Mouse (Mus musculus): ENCODE measurements at regions not wholly inside any gene's neighbourhood (a gene's known extent, or its start where the extent isn't known, plus 50 kb on each side); places are given as distances from the start of the nearest gene placed in this dataset.

DNA sequence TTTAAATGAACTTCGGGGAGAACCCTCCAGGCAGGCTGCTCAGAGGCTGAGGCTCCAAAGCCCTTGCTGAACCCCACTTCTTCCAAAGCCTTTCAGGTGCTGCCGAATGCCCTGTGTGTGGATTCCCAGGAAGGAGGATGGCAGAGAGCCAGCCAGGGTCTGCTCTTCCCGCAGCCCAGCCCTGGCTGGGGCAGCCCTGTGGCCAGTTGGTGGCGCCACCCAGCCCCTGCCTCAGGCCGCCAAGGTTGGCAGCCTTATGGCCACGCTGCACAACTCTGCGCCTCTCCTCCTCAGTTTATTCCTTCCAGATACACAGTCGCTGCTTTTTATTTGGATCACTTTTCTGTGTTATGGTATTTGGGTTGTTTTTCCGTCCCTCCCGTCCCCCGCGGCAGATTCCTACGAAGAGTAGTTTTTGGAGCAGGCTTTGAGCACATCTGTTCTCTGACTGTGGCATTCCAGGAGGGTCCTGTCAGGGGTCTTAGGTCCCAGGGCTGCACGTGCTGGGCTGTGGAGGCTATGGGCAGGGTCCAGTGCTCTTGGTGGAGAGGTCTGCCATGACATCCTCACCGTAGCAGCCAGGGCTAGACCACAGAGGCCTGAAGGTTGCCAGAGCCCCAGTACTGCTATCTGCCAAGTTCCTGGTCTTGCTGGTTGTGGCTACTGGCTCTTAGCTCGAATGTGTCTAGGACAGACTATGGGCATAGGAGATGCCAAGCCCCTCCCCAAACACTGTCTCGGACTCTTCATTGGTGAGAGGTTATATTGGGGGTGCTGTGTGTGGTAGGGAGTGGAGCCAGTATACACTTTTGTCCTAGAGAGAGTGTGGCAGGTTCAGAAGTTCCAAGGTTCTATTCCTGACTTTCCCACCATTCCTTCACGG lies 101.5 kb upstream of the Vps8 start:
- DNase-seq = peak; percentile 91

DNA sequence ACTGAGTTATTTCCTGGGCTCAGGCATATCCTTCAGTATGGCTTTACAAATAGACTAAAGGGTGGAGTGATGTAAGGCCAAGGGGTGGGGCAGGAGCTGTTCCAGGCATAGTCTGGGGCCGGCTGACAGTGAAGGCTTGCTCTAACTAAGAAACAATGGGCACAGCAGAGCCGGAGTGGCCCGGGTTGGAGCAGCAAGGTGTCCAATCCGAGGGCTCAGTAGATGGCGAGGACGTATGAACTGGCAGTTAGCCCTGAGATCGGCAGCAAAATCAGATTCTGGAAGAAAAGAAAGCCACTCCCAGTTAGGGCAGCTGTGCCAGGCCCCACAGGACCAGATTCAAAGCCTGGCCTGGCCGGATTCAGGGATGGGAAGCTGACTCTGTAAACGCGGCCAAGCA lies 100.5 kb upstream of the Vps8 start:
- peak; percentile 93 for DNase-seq

DNA sequence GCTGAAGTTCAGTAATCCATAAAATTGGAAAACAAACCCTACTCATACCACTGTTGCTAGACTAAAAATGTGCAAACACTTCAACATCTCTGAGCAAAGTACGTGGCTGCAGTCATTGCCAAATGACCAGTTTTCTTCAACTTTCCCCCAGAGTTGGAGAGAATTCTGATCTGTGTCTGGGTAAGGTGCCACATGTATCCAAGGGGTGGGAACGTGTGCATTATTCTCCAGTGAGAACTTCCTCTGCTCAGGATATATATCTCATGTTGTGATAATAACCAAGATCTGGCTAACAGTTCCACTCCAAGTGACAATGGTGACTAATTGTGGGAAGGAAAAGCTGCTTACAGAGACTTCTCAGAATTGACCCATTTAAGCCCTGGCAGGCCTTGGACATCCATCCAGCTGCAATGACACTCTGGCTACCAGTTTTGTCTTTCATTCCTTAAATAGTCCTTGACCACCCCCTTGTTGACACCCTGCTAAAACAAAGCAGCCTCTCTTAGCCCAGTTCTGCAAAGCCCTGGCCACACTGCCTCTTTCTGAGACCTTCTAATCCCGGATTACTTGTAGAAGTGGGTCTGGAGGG lies 99.4 kb upstream of the Vps8 start:
- no peak for DNase-seq

DNA sequence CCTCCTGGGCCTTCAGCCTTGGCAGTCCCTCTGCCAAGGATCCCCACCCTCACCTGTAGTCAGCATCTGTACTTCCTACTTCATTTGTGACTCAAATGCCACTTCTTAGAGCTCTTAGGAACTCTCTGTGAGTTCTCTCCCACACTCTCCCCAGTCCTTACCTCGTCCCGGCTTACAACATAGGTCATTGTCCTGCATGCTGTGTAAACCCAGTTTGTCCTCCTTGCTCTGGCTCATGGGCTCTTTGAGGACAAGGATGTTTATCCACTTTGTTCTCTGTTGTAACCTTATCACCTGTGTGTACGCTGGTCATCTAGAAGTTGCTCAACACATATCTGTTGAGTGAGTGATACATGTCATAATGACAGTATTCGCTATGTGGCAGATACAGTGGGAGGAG lies 94.9 kb upstream of the Vps8 start:
- DNase-seq = no peak

DNA sequence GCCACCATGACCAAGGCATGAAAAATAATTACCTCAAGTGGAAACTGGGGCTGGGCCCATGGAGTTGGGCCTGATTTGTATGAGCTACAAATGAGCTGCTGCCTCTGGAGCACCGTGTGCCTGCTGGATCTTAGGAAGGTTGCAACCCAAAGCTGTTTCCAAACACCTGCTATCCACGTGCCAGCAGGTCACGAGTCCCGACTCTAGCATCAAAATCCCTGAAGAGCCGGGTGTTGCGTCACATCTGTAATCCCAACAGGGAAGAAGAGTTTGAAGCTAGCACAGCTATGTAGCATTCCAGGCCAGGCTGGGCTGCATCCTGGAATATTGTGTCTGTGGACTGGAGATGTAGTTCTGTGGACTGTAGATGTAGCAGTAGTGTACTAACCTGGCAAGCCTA lies 93.7 kb upstream of the Vps8 start:
- no peak for DNase-seq

DNA sequence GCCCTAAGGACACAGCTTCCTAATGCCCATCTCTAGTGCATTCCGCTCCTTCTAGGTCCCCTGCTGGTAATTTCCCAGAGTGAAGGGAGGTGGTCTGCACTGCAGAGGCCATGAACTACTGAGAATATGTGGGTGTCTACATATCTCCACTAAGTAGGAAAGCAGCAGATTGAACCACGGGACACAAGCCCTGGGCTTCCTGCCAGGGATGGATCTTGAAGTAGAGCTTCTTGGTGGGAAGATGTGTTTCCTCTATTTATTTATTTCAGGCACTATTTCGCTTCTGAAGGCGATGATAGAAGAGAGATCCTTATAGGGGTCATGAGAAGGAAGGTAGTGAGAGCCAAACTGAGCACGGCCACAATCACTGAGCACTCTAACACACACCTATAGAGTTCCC lies 91.7 kb upstream of the Vps8 start:
- no peak for DNase-seq

DNA sequence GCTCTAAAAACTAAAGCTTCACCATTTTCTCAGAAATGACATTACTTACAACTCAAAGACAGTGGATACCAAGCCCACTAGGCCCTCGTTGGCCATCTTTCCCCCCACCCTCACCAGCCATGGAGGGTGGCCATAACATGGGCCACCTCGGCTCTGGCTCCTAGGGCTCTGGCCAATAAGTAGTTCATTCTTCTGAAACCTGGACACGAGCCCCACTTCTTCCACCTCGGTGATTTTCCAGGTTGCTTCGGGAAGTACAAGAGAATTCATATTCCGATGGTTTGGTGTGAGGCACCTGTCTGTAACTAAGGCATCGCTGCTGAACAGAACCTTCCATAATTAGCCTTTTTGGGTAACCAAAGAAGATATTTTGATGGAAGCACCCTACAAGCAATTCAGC lies 90.5 kb upstream of the Vps8 start:
- no peak for DNase-seq

DNA sequence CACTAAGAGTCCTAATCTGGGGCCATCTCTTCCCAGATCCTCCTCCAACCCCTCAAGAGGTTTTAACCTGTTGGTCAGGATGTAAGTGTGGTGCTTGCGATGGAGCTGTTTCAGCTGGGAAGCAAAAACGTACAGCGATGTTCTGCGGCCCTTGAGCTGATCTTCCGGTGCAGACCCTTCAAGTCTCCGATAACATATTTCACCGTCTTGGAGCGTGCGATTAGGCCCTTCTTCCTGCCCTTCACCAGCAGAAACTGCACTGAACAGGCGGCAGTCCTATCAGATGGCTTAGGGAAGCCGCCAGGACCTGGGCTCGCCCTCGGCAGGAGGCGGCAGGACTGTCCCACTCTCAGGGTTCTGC lies 90.1 kb upstream of the Vps8 start:
- no peak for DNase-seq

DNA sequence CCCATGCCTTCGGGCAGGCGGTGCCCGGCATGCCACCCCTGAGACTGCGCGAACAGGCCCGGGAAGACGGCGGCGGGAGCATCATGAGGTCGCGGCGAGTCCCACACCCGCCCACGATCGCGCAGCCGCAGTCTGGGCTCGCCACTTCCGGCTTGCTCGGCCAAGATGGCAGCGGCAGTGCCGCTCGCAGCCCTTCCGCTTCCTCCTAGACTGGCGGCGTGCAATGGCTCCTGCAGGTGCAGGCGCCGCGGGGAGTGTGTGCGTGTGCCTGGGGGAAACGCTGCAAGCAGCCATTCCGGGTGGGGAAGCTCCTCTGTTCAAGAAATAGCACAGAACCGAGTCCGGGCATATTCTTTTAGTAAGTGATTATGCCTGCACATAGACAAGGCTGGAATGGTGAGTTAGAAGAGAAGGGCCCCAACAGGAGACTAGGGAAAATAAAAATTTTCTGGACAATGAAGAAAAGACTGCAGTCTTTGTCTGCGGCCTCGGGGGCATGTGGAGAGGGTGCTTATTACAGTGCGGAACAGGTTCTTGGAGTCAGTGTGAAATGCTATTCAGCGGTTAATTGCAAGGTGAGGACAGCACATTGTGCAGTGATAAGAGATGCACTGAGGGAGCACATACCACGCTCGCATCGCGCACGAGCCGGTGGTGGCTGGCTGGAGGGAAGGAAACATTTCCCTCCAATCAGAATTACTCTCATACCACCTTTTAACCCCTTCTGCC lies 89.5 kb upstream of the Vps8 start:
- peak; percentile 99 for DNase-seq

DNA sequence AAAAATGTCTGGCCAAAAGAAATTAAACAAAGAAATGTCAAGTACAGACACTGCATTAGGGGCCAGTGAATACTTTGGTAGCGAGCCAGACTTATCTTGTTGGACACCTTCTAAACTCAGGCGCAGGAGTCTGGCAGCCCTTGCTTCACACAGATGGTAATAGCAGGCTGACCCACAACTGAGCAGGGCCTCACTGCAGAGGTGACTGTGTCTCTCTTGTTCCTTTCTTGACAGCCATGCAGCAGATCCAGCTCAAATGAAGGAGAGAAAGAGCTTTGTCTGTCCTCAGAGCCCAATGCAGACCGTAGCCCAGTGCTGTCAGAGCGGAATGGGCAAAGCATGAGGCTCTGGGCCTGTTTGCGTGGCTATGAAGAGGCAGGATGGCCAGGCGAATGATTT lies 83.9 kb upstream of the Vps8 start:
- peak; percentile 94 for DNase-seq

DNA sequence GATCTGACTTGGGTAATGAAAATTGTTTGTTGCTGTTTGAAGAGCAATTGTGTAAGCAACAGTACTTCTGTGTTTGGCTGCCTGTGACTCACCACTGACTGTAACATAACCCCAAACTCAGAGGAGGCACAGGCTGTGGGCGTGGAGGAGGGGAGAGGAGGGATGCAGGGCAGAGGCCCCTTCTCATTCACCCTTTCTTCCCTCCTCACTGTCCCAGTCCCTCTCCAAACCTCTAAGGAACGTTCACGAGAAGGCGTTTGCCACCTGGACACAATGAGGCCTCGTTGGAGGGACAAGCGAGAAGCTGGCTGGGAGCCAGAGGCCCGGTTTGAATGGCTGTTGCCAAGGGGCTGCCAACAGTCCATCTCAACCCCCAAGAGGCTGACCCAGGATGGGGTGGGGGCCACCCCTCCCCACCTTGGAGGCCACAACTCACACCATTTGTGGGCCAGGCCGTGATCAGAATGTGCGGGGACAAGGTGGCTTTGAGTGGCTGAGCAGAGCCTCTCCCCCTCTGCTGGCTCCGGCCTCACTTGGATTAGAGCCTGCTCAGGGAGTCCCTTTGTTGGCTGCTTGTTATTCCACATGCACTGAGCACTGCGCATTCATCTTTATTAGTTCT lies 83.3 kb upstream of the Vps8 start:
- DNase-seq = peak; percentile 95

DNA sequence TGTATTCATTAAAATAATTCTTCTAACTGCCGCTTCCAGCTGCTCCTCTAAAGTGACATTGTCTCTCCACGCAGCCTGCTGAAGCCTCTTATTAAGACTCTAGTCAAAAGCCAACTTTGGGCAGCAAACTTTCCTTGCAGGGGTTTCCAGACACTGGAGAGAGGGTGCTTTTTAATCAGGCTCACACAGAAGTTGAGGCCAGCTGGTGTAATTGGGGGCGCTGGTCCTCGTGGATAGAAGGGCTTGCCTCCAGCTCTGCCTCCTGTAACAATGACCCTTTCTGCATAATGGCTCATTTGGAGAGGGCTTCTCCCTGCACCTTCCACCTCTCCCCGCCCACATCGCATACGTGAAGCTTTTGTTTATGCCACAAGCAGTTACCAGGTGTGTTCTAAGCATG lies 82.8 kb upstream of the Vps8 start:
- DNase-seq = no peak

DNA sequence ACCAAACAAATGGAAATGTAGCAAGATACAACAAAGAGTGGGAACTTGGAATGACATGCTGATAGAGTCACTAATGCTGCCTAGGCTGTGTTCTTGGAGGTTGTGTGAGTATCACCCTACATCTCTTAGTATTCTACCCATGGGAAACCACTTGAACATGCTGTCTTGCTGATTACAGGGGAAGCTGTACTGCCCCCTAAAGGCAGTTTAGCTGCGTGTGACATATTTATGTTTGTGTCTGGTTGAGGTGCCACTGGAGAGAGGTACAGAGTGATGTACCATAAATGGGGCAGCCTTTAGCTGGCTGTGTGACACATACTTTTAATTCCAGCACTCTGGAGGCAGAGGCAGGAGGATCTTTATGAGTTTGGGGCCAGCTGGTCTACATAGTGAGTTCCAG lies 73.0 kb upstream of the Vps8 start:
- no peak for DNase-seq

DNA sequence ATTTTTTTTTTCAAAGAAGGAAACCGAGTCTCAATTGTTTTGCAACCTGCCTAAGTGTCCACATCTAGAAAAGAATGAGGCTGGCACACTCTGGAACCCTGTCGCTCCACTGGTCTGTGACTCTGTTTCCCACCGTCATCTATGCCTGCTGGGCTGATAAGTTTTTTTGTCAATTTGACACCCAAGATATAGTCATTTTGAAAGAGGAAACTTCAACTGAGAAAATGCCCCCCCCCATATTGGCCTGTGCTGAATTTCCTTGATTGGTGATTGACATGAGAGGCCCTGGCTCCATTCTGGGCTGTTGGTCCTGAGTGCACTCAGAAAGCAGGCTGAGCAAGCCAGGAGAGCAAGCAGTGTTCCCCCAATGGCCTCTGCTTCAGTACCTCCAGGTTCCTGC lies 71.6 kb upstream of the Vps8 start:
- no peak for DNase-seq

DNA sequence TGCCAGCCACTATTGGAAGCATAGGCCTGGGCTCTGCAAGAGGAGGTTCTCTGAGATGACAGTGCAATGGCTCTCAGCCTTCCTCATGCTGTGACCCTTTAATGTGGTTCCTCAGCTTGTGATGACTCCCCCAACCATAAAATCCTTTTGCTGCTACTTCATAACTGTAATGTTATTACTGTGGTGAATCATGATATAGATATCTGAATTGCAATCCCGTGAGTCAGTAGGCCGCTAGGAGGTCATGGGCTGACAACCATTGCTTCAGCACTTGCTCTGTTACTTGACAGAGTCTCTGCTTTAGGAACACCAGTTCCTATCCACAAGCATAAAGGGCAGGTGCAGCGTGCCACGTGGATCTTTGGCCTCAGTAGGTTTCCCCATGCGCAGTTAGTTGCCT lies 69.8 kb upstream of the Vps8 start:
- no peak for DNase-seq

DNA sequence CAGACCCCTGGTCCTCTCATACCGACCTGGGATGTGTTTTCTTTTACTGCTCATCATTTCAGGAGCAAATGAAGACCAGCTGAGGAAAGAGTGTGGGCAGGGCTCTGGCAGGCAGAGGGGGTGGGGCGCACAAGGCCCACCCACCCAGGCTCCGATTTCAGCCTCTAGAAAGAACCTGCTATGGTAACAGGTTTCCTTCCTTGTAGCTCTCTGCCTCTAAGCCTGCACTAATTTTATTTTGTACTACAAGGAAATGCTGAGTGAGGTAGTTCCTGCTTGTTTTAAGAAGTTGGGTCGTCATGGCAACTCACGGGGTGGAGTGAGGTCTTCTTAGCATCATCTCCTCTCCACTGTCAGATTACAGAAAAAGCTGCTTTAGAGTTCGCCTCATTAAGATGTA lies 69.4 kb upstream of the Vps8 start:
- DNase-seq = no peak

DNA sequence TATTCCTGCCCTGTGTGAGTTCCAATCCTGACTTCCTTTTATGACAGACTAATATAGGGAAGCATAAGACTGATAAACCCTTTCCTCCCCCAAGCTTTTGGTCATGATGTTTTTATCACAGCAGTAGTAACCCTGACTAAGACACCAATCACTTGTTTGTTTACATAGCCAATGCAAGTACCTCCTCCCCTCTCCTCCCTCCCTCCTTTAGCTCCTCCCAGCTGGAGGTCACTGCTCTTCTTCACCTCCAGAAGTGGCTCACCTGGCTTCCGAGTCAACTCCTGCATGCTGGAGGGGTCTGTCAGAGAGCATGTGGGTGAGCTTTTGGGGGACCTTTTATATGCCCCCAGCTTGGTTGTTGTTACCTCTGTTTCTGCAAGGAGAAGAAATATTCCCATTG lies 67.3 kb upstream of the Vps8 start:
- no peak for DNase-seq

DNA sequence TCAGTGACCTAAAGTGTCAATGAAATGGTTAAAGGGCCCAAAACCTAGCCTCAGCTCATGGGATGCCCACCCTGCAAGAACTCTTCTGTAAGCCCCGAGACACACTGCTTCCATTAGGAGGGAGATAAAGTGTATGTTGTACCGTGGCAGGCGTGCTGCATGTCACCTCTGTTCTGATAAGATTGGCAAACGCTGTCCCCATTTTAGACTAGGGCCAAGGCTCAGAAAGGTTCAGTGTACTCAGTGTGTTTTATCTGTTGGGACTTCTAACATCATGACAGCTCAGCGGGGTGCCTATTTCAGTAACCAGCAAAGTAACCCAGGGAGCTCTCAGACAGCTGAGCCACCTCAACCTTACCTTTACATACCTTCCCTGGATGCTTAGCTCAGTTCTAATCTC lies 65.5 kb upstream of the Vps8 start:
- no peak for DNase-seq

DNA sequence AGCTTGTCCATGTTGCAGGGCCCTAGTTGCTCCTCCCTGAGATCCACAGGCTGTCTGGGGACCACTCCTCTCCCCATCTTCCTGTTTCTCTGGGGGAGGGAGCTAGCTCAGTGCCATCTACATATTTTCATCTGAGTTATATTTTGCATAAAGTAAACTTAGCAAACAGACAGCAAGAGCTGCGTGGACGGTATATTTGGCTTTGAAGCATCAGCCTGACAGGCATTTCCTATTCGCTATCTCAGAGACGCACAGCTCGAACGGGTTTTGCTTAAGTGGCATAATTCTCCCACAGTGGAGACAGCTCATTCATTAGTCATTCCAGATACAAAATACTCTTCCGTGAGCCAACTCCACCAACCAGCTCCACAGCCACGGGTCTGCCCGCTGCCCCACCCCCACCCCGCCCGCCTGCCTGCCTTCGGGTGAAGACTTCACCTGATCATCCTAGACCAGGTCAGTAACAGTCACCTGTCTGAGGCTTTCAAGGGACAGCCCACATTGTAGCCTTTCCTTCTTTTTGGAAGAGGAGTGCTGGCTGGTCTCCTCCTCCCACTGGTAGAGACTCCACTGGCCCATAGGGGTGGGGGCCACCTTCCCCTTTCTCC lies 64.5 kb upstream of the Vps8 start:
- no peak for DNase-seq

DNA sequence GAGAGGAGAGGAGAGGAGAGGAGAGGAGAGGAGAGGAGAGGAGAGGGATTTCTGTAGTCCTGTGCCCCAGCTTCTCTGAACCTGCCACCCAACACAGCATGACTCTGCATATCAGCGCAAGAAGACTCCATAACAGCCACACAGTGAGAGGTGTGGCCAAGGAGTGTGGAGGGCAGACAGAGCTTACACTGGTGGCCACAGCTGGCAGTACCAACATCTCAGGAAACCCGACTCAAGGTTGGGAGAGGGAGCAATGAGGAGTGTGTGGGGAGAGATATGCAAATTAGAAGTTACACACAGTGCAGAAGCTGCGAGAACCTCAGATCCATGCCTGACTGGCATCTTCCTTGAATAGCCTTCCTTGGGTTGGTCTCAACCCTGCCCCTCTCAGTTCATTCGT lies 63.5 kb upstream of the Vps8 start:
- no peak for DNase-seq

DNA sequence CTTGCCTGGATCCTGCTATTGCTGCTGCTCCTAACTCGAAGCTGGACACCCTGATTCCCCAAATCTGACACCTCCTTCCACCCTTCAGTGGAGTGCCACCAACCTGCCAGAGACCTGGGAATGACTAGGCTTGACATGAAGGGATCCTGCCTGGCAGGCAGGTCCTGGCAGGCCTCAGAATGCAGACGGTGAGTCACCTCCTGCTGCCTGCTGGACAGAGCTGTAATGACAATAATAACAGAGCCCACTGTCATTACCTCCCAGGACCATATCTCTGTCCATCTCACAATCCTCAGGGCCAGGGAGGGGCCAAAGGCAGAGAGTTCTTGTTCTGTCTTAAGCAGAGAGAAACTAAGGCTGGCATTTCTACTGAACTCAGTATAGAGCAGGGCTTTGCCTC lies 61.5 kb upstream of the Vps8 start:
- no peak for DNase-seq

DNA sequence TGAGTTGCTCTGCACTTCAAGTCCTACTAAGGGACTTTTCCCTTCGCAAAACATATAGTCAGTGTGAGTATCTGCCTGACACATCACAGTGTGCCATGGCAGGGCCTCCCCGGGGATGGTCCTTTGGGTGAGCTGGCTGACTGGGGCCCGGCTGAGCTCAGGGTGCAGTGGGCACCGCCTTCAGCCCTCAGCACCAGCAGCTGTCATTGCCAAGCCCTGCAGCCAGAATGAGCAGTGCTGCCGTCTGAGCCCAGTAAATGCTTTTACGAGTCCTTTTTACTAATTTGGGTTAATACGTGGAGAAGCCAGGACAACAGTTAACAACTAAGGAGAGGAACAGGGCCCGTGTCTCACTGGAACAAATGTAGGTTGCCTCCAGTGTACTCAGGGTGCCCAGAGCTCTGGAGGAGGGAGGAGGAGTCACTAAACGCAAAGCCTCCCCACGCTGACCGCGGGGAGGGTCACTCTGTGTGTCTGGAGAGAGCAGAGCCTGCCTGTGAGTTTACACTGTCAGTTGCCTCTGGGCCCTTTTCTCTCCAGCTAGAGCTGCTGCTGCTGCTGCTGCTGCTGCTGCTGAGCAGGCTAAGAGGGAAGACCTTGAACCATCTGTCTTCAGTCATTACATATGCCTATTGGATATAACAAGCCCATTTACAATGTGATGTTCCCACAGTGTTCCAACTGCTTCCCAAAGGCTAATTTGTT lies 60.1 kb upstream of the Vps8 start:
- DNase-seq = no peak

DNA sequence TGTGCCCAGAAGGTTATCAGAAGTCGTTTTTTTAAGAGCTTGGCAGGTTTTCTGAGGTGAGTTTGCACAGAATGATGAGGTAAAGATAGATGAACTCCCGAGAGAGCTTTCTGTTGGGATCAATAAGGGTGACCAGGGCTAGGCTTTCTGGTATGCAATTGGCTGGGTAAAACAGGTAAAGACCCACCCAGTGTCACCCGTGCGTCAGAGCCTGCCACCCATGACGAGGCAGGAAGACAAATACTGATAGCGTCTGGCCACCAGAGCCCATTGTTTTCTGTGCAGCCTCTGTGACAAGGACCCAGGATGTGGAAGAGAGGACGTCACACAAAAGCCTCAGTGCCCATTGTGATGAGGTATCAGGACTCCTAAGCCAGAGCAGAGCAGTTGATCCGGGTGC lies 58.0 kb upstream of the Vps8 start:
- no peak for DNase-seq

Measured in heart, adult 11 months (tissue).